Mouse (Mus musculus) monocyte, adult 59 days (primary cell): ENCODE data around the gene Cnpy4. TPM values are rescaled to one million over a fixed set of nuclear protein-coding genes. Genes with fewer than 3 reads are reported as not detected.

Source experiments
- total RNA-seq, 2 experiments: library from RNA; stranded (reverse); gene quantifications; one replicate each; pipeline ENCODE4 v1.2.4; 2023

Gene Cnpy4
- 10 to 100 TPM; 12.7 to 16.3 TPM for total RNA-seq

DNA sequence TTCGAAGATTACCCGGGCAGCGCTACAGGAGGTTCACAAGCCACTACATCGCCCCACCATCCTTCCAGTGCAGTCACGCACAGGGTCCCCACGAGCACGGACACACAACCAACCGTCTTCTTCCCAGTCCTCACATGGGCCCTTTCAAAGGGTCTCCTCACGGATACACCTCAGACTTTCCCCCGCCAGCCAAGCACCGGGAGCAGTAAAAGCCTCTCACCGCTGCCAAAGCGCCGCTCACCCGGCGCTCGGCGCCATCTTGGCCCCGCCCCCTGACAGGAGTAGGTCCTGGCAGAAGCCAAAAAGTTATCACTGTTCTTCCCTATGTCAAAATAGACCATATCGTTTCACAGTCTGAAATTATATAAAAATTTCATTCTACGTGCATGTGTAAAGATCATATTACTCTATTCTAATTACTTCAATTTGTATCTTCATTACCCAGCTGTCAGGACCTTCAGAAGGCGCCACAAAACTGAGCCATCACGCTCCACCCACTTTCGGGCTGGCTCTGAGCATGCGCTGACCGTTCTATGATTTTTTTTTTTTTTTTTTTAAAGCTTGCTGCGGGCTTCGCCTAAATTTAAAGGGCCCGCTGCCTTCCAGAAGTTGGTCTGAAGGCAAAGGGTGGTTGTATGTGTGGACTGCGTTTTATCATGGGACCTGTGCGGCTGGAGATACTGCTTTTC is at the start of gene Cnpy4, which contains the start of gene Taf6:
Gene Cnpy4 (plus strand): TSS at position 536 of the 689 bp plus-strand sequence.
Gene Taf6 (minus strand): TSS at position 502 of the 689 bp plus-strand sequence.

DNA sequence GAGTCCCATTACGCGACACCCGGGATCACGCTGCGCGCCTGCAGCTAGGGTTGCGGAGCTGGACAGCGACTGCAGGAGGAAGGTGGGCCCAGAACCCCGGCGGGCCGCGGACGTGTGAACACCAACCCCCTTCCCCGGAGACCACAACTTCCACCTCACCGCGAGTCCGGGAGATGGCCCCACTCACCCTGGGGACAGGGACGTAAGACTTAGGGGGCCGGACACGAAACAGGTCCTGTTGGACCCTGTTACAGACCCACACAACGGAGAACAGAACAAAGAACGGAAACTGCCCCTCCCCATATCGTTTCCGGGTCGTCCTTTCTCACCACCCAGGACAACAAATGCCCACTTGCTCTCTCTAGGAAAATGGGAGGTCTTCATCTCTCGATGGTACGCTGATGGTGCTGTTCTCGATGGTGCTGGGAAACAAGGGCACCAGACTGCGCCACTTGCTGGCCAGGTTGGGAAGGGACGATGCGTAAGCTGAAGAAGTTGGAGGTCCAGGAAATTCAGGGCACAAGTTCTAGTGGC is 31.8 kb upstream of the Cnpy4 start, which contains the start of gene Zfp113:
Gene Zfp113 (minus strand): TSS at position 302 of the 534 bp plus-strand sequence.

DNA sequence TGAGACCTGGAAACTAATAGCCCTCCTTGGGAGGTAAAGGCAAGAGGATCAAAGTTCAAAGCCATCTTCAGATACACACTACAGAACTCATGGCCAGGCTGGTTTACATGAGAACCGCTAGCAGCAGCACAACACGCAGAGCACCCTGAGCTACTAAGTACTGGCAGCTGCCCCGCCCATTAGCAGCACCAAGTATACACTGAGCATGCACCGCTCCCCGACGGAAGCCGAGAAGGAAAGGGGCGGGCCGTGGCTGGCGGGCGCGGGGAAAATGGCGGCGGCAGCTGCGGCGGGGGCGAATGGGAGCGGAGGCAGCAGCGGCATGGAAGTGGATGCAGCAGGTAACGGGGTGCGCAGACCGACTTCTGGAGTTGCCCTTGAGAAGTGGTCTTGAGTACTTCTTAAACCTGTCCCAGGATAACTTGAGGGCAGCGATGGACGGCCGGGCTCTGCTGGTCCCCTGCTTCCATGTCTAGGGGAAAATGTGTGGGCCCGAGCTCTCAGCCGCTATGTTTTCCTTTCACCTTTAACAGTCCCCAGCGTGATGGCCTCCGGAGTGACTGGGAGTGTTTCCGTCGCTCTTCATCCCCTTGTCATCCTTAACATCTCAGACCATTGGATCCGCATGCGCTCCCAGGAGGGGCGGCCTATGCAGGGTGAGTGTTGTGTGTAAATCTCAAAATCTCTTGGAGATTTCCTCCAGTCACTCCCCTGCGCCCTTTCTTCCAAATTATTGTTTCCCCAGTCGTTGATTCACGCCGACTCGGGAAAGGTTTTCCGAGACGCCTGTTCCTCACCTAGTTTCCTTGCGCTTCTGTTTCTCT is 26.2 kb upstream of the Cnpy4 start, which contains the start of gene Cops6:
Gene Cops6 (plus strand): TSS at position 230 of the 824 bp plus-strand sequence.

DNA sequence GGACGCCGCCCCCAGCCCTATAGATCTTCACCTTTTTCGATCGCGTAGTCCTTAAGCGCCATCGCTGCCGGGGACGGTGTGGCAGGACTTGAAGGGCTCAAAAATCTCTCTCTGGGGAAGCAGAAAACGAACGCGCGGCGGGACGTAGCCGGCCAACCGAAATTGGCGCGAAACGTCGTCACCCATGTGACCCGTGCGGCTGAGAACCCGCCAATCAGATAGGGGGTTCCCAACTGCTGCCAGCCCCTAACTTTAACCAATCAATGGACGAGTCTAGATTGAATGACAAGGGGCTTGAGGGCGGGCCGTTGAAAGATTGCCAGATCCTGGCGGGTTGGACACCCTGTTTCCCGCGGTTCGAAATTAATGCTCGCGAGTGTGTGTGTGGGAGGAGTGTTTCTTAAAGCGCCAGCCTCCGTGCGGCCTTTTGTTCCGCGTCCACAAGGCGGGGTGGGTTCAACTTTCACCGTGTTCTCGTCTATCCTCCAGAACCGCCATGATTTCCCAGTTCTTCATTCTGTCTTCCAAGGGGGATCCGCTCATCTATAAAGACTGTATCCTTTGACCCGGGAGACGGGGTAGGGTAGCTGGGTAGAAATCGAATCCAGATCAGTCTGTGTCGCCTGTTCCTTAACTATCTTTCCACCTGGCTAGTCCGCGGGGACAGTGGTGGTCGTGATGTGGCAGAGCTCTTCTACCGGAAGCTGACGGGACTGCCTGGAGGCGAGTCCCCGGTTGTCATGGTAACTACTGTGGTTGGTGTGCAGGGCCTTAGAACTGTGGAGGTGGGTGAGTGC is 15.4 kb upstream of the Cnpy4 start, which contains the start of the genes Ap4m1 and Mcm7:
Gene Ap4m1 (plus strand): TSS at position 308 of the 797 bp plus-strand sequence.
Gene Mcm7 (minus strand): TSS at position 728 of the 797 bp plus-strand sequence.

DNA sequence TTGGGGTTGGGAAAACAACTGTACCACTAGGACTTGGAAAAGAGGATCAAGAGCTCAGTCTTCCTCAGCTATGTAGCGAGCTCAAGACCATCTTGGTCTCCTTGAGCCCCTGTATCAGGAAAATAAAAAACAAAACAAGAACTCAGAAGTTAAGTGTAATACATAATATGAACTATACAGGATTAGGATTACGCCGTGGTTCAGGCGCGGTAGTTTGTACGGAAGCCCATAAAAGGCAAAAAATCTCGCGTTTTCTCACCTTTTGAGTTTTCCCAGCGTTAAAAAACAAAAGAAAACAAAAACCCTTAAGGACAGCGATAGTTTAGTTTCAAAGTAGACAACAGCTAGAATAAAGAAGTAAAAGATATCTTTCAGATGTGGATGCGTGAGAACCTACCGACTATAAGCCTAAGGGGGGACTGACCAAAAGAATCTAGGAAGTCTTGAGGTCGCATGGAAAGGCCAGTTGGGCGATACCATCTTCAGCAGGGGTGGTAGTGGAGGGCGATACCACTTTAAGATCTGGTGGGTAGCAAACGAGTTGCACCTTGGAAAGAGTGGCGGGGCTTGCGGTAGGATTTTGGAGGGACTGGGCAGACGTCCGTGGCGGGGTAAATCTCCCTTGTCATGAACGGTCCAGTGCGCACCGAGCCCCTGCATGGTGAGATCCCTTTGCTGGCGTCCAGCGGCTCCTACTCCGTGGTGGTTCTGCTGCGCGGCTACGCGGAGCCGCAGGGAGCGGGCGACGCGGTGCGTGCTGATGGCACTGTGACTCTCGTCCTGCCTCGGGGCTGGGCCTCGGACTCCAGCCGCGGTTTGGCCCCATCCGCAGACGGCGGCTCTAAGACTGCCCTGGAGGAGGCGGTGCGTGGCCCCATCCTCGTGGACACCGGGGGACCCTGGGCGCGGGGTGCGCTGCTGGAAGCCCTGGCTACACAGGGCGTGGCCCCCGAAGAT is 6.8 kb downstream of the Cnpy4 start, which contains the start of gene Mblac1:
Gene Mblac1 (plus strand): TSS at position 544 of the 957 bp plus-strand sequence.

DNA sequence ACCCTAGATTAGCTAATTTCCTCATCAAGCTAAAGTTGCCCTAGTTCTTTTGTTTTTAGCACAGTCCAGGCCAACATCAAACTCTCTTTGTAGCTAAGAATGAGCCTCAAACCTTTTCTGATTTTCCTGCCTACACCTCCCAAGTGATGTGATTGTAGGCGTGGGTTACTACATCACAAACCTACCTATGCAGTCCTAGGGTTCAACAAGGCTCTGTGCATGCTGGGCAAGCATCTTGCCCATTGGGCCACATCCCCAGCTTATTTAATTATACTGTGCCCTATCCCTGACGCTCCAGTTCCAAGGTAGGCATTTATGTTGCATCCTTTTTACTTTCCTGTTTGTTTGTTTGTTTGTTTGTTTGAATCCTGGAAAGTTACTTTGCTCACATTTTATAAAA is 38.4 kb downstream of the Cnpy4 start, which contains the start of gene Nxpe5:
Gene Nxpe5 (plus strand): TSS at position 199 of the 400 bp plus-strand sequence.

Other genes starting within 250 kb of the Cnpy4 start
- gene Gjc3, start 224.4 kb upstream of the Cnpy4 start, total RNA-seq, result not detected
- not detected for gene Azgp1, start 206.0 kb upstream of the Cnpy4 start, total RNA-seq
- not detected for gene Smok3a, start 166.2 kb upstream of the Cnpy4 start, total RNA-seq
- gene Smok3b, start 166.1 kb upstream of the Cnpy4 start, total RNA-seq, result not detected
- gene Smok3c, start 134.3 kb upstream of the Cnpy4 start, total RNA-seq, result not detected
- gene Zkscan1, start 102.4 kb upstream of the Cnpy4 start, total RNA-seq, result 10 to 100 TPM; 11.2 to 12.3 TPM
- gene Zscan21, start 70.6 kb upstream of the Cnpy4 start, total RNA-seq, result 1 to 10 TPM; 7.0 to 7.9 TPM
- gene Zfp113, start 31.7 kb upstream of the Cnpy4 start, total RNA-seq, result 1 to 10 TPM; 2.5 to 3.6 TPM
- 10 to 100 TPM; 45.2 to 52.4 TPM for gene Cops6, start 26.4 kb upstream of the Cnpy4 start, total RNA-seq
- gene Ap4m1, start 15.5 kb upstream of the Cnpy4 start, total RNA-seq, result 10 to 100 TPM; 44.6 to 51.6 TPM
- gene Mcm7, start 15.1 kb upstream of the Cnpy4 start, total RNA-seq, result 10 to 100 TPM; 22.7 to 24.9 TPM
- gene Taf6, start within 50 bp of the Cnpy4 start, total RNA-seq, result 10 to 100 TPM; 22.3 to 23.2 TPM
- 1 to 10 TPM; 3.1 to 4.2 TPM for gene Mblac1, start 6.8 kb downstream of the Cnpy4 start, total RNA-seq
- 1 to 10 TPM; 6.4 to 8.4 TPM for gene Nxpe5, start 38.4 kb downstream of the Cnpy4 start, total RNA-seq
- 10 to 100 TPM; 77.4 to 83.2 TPM for gene Lamtor4, start 68.0 kb downstream of the Cnpy4 start, total RNA-seq
- gene BC037034, start 76.5 kb downstream of the Cnpy4 start, total RNA-seq, result 10 to 100 TPM; 54.7 to 72.0 TPM
- under 1 TPM in 1 of 2 experiments, not detected in 1; 0.30 TPM for gene Gal3st4, start 85.4 kb downstream of the Cnpy4 start, total RNA-seq
- not detected for gene Gm43720, start 92.5 kb downstream of the Cnpy4 start, total RNA-seq
- 1 to 10 TPM; 2.0 to 2.5 TPM for gene Gpc2, start 92.5 kb downstream of the Cnpy4 start, total RNA-seq
- 1 to 10 TPM in 1 of 2 experiments, under 1 TPM in 1; 0.67 to 1.6 TPM for gene Stag3, start 92.8 kb downstream of the Cnpy4 start, total RNA-seq
- gene Pvrig, start 154.5 kb downstream of the Cnpy4 start, total RNA-seq, result 10 to 100 TPM in 1 of 2 experiments, 1 to 10 TPM in 1; 8.9 to 11.7 TPM